Mouse (Mus musculus) urinary bladder, adult 2 months (tissue): ENCODE measurements around the gene Siah1b. TPM values are rescaled to one million over a fixed set of nuclear protein-coding genes. Genes with fewer than 3 reads are reported as not detected.

Experiments
- DNase-seq: peaks from one replicate; pipeline ENCODE4 v3.0.0; 2022; ENCODE audit warnings: low spot score
- polyA plus RNA-seq: library from polyadenylated mRNA; depleted of rRNA; stranded (reverse); fragments of >200 nt; gene quantifications from 2 replicates; pipeline ENCODE4 v1.2.3, GENCODE M21; 2012; rRNA removed

Gene Siah1b
- polyA plus RNA-seq: 7.5 and 8.9 TPM in 2 replicates

DNA sequence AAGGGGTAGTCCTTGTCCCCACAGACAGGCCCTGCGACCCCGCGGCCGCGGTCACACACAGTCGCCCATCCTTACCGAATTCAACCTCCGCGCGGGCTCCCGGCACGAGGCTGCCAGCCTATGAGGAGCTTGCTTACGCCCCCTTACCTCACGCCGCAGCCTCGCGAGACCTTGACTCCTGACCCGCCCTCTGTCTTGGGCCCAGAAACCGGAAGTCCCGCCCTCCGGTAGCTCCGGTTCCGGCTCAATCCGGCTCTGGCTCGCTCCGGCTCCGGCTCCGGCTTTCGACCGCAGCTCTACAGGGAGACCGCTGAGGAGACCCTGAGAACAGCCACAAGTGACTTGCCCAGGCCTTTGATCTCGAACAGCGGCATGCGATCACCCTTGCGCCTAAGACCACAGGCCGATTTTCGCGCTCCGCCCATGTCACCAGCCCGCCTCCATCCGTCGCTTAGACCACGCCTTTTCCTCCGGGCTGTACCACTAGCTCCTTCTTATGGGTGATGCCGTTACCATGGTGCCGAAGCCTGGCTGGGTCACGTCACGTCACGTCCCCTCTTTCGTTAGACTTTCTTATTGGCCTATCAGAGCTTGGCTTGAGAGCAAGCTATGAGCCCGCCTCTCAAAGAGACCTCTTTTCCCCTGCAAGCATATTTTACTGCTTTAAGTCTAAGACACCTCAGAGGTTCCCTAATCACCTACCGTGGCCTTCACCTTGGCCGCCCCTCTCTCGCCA is at the start of gene Siah1b:
Gene Siah1b, minus strand, starts transcription at position 454 of the 736 bp plus-strand sequence.
- peak; percentile 79 for DNase-seq

DNA sequence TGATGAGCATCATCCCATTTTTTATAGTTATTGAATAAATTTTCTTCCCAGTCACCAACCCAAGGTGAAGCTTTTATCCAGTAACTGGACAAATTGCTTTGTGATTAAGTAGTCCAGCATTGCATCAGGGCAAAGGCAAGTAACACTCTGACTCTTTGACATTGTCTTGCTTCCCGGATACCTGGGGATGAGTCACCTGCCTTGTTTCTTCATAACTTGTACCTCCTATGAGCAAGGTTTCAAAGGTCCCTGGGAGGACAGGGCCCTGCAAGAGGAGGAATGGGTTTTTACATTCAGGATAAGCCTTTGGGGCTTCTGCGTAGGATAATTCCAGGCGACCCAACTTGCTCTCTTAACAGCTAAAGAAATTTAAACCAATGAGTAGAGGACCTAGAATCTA is 47.6 kb upstream of the Siah1b start:
- no peak for DNase-seq

DNA sequence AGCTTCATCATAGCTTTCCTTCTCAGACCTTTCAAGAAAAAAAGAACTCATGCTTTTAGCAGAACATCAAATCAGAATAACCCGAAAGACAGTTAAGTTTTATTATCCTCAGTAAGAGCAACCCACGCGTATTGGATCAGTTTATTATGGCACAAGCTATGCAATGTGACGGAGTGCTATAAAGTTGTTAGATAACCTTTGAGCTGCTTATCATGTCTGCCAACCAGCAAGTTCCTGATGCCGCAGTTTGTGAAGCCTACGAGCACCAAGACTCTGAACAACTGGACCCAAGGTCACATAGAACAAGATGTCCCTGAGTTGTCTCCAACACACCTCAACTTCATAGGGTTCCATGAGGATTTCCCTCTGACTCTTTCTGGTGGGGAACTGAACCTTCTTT is 37.5 kb upstream of the Siah1b start:
- DNase-seq: no peak

DNA sequence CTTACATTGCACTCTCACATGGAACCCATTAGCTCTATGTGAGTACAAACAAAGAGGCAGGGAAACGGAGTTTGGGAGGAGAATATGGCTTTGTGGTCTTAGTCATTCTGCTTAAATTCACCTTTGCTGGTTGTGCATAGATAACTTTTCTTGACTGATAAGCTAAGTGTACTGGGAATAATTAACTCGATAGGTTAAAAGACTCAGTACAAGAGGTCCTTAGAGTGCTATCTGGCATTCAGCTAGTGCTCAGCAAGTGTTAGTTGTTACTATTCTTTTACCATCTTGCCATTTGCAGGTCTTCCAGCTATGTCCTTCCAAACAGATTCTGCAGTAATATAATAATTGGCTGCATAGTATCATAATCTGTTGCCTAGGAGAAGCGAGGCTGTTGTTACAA is 34.9 kb upstream of the Siah1b start:
- no peak for DNase-seq

DNA sequence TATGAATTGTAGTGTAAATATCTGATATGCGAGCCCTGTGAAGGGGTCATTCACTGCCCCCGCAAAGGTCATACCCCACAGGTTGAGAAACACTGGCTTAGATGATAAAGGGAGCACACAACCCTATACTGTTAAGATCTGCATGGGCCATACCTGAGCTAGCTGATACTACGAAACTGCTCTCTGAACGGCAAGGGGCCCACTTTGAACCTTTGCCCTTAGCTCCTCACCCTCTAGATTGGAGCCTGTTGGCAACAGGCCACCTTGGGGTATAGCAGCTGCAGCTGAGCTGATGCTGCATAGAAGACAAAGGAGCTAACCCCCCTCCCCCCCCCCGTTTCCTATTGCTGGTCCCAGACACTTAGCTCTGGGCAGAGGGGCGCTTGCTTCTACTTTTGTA is 26.4 kb upstream of the Siah1b start:
- DNase-seq: no peak

DNA sequence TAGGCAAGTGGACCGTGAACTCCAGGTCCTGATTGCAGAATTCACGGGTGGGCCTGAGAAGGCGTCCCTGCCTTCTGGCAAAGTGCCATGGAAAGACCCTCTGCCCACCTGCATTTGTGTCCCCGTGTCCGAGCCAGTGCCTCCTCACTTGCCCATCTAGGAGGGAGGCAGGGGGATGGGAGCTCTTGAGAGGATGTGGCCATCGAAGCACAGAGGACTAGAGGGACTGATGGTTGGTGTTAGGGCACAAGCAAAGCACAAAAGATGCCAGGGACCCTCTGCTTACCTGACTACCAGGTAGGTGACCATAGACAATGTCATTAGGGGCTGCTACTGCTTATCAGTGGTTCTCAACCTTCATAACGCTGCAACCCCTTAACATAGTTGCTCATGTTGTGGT is 25.9 kb upstream of the Siah1b start:
- no peak for DNase-seq

DNA sequence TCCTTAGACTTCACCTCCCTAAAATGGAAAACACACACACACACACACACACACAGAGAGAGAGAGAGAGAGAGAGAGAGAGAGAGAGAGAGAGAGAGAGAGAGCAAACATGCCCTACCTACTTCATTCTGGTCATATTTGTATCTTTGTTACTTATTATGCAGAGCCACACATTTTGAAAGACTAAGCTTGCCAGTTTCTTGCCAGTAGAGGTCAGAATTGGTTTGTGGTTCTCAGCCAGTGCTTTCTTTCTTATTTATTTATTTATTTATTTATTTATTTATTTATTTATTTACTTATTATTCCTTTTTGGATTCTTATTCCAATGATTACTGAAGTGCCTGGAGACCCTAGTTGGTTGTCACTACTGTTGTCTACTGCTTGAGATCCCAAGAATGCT is 25.2 kb upstream of the Siah1b start:
- no peak for DNase-seq

DNA sequence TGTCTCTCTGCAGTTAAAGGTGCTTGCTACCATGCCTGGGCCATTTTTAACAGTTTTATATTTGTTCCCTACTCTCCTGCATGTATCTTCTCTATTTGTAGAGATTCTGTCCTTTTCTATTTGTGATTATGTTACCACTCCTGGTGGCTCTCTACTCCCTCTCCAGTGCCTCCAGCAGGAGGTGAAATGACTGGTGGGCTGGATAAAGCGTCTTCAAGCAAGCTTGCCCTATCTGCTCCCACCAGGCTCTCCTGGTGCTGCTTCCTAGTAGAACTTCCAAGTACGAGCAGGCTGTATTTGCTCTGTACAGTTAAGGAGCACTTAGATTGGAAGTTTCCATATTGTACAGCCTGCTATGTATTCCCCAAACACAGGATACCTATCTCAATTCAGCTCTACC is 19.5 kb upstream of the Siah1b start:
- DNase-seq: no peak

DNA sequence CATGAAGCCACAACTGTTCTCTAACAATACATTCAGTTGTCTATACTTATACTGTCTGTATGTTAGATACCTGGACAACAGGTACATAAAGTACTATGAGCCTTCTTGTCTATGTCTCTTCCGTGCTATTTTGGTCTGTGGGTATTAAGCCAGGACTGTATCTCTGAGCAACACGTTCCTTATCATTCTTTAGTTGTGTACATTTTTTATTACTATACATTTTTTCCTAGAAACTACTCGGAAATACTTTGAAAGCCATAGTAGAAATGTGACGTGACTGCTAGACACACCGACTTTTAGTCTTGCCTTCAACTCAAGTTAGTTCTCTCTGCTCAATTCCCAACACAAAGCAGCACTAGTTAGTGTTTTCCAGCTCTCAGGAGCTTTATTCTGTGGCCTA is 17.1 kb upstream of the Siah1b start:
- no peak for DNase-seq

DNA sequence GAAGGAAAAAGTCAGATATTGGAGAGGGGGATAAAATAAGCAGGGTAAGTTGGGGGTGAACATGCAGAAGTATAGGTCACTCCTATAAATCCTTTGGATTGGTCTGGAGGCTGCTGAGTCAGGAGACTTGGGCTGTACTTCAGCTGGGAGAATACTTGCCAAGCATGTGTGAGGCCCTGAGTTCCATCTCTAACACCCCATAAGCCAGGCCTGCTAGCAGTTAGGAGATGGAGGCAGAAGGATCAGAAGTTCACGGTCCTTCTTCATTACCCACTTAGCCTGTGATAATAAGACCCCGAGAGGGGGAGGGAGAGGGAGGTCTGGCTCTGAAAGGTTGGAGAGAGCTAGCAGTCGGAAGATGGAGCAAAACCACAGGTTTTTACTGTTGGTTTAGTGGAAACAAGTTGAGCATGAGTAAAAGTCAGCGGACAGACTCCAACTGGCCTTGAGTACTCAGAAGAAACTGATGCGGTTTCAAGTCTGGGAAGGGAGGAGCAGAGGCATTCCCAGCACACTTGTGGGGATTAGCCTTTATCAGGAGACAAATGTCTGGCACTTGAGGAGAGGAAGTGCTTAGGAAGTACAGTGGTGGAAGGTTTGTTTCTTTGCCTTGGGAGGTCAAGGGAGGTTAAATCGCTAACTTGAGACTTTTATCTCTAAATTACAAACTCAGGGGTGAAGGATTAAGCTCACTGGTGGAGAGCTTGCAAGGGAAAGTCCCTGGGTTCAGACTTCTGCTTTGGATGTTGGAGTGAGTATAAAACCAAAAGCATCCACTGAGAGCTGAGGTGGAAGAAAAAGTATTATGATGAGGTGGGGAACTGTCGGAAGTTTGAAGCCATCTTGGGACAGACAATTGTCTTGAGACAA is 16.2 kb upstream of the Siah1b start:
- DNase-seq: no peak

DNA sequence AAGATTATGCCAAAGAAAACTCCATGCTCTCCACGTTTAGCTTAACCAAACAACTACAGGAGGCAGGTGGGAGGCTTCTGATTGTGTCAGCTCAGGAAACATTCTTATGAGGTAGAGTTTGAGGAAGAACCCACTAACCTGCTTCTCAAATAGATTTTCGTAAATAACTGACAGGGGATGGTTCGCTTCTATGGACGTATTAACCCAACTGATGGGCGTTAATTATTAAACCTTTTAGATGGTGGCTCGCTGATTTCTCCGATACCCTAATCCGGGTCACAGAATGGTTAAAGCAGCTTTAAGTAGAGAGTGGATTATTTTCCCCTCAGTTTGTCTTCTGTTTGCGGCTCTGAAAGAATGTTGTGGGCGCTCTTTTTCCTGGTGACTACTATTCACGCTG is 13.6 kb upstream of the Siah1b start:
- no peak for DNase-seq

DNA sequence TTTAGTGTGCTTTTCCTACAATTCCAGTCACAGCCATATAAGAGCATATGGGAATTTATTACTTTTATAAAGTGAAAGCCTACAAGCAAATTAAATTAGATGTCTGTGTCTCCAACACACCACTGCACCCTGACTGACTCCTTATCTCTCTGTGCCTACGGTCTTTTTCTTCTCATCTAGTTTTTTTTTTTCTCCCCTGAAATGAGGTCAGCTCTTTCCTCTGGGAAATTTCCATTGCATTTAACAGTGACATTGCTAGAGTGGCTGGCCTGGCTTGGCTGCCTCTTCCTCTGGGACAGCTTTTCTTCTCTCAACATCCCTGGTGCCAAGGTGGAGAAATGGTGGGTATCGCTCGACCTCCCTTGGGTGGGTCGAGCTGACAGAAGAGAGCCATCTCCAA is 12.3 kb upstream of the Siah1b start, which contains the start of gene Cltrn:
Gene Cltrn, plus strand, starts transcription at position 249 of the 400 bp plus-strand sequence.
- no peak for DNase-seq

DNA sequence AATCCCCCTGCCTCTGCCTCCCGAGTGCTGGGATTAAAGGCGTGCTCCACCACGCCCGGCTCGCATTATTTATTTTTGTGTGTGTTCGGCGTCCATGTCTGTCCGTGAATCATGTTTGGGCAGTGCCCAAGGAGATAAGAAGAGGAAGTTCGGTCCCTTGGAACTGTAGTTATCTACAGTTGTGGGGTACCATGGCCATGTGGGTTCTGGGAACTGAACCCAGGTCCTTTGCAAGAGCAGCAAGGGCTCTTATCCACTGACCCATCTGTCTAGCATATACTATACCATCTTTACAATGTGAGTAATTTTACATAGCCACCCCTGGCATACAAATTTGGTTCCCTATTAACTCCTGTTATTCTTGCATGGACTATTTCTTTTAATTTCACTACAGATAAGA is 5.7 kb upstream of the Siah1b start:
- no peak for DNase-seq

DNA sequence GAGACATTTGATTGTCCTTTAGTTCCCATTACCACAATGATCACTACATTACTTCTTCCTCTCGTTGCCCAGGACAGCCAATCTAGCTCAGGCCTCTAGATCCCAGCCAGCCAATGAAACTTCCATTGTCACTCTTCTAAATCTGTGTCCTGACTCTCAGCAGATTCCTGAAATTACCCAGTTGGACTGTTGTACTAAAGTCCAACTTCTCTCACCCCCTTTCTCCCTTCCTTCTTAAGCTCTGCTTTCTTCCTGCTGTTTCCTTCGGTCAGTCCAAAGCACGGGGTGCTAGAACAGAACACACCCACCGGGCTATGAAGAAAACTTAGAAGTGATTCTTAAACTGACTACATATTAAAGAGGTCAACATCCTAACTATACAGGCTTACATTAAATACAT is 7.3 kb downstream of the Siah1b start:
- no peak for DNase-seq

DNA sequence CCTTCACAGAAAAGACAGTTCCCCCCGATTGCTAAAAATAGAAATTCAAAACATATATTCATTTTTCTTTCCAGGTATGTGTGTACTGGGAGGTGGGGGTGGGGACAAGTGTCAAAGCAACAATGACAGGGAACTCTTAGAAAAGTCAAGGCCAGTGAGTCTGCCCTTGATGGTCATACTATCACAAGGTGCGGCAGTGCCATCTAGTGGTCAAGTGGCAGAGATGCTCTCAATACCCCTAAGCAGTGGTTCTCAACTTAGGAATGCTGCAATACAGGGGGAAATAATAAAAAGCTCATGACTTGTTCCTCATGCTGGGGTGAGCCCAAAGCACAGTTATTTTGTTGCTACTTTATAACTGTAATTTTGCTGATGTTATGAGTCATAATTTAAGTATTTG is 10.1 kb downstream of the Siah1b start:
- no peak for DNase-seq

DNA sequence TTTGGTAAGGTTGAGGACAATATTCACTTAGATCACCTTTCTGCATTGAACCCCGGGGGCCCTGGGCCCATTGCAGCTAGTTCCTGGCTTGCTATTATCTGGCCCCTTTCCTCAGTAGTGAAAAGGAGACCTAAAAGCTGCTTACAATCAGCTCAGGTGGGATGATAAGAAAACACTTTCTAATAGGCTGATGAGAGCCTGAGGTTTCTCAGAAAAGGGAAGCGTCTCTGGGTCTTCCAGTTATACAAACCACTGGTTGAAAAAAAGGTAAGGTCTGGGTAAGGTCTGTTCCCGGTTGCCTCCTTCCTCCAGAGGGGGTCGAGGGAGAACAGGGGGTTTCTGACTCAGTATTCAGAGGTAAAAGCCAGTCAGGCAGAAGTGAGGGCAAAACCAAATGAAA is 17.2 kb downstream of the Siah1b start:
- no peak for DNase-seq

DNA sequence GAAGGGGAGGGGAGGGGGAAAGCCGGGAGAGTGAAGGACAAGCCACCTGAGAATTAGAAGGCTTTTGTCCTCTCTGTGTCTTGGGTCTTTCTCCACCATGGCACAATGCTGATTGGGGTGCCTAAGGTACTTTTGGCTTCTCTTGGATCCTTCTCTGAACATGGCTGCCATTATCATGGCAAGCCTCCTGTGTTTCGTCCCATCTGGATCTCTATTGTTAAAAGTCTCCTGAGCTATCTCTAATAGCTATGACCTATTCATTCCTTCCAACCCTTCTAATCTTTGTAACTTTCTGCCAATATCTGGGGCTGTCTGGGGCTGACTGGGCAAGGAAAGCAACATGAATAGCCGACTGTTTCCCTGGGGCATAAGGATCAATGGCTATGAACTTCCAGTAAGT is 17.8 kb downstream of the Siah1b start:
- no peak for DNase-seq

DNA sequence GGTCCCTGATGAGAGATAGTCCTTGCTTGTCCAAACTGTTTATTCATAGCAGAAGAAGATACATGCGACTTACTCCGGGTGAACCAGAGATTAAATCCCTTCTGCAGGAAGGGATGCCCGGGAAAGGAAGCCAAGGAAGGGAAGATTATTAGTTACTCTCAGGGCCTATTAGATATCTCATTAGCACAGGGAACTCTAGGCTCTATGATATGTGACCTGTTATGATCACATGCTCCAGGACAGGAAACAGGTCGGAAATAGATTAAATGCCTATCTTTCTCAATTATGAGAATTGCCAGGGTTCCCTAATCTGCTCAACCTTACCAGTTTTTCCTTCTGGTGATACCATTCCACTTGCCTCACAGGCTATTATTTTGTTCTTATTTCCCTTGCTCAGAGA is 20.6 kb downstream of the Siah1b start:
- no peak for DNase-seq

DNA sequence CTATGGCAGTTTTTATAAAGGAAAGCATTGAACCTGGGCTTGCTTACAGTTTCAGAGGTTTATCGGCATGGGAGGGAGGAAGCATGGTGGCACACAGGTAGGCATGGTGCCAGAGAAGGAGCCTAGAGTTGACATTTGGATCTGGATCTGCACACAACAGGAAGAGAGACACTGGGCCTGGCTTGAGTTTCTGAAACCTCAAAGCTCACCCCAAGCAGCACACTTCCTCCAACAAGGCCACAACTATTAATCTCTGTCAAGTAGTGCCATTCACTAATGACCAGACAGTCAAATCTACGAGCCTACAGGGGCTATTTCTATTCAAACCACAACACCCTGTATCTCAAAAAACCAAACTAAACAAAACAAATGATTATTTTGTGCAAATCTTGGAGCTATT is 29.6 kb downstream of the Siah1b start:
- DNase-seq: no peak

DNA sequence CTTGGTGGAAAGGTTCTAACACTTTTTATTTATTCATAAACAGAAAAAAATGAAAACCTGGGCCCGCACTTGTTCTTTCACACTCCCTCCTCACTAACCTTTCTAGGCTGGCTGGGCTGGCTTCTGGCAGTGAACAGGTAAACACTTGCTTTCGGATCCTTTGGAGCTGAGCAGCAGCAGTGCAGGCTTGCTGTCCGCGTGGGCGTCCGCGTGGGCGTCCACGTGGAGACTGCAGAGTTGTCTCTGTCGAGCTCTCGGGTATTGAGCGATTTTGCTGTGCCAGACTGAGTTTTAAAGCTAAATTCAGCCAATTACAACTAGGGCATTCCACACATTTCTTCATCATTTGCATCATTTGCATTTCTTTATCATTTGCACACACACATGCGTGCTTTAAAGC is 34.2 kb downstream of the Siah1b start:
- DNase-seq: no peak

DNA sequence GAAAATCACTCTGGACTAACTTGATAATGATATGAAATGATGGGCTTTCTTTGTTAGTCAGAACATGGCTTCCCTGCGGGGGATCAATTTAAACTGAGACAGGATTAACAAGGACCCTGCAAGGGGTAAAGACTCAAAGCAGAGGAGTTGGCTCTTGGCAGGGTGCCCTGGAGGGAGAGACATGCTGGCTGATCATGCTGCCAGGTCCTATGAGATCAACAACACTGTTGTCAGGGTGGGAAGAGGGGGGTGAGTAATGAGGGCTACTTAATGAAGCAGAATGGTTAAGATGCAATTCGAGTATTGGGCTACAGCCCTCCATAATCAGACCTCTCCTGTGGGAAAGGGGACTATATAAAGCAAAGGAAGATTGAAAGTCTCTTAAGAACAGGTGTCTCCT is 37.4 kb downstream of the Siah1b start:
- no peak for DNase-seq

DNA sequence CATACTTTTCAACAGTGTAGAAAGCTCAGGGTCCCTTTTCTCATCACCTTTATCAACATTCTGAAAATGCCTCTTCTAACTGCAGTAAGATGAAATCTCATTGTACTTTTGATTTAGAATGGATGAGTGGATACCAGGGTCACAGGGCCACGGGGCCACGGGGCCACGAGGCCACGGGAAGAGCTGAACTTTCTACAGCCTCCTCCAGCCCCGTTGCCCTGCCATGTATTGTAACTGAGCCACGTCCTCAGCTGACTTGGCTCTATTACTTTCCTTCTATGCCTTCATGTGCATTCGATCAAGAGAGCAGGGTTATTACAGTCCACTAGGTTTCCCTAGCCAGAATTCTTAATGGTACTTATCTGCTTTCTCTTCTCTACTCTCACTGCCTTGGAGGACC is 40.4 kb downstream of the Siah1b start:
- DNase-seq: no peak

DNA sequence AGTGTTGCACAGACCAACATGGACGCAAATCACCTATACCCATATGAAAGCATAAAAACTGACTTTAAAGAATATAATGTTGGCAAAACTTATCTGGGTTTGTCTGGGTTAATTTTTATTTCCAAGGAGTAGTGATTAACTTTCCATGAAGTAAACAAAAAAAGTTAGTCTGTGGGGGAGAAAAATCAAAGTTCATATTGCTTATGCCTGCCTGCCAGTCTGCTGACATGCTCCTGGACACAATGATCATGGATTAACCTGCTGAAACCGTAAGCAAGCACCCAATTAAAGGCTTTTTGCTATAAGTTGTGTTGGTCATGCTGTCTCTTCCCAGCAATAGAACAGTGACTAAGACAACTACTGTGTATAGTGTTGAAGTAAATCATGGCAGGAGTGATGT is 40.9 kb downstream of the Siah1b start:
- DNase-seq: no peak
